Mouse (Mus musculus): ENCODE results near the gene Arhgef3.

Arhgef3 gene

GRCm38 (mm10) chr14:27115275-27115660 lies 569 bp downstream of the Arhgef3 start:
- DNase-seq (ENCODE audit: low read depth) = no peak

GRCm38 (mm10) chr14:27115991-27116390 lies 1.3 kb downstream of the Arhgef3 start:
- DNase-seq (ENCODE audit: low read depth) = no peak

- DNase-seq (ENCODE audit: low read depth) = no peak
Measured at GRCm38 (mm10) chr14:27116577-27117165, 2.0 kb downstream of the Arhgef3 start.

GRCm38 (mm10) chr14:27118546-27118945 lies 3.8 kb downstream of the Arhgef3 start:
- DNase-seq (ENCODE audit: low read depth) = no peak

GRCm38 (mm10) chr14:27122646-27123045 lies 7.9 kb downstream of the Arhgef3 start:
- DNase-seq (ENCODE audit: low read depth) = no peak

GRCm38 (mm10) chr14:27123543-27123942 lies 8.8 kb downstream of the Arhgef3 start:
- DNase-seq (ENCODE audit: low read depth) = no peak

GRCm38 (mm10) chr14:27130031-27130430 lies 15.3 kb downstream of the Arhgef3 start:
- DNase-seq (ENCODE audit: low read depth) = no peak

GRCm38 (mm10) chr14:27130676-27131075 lies 16.0 kb downstream of the Arhgef3 start:
- no peak for DNase-seq (ENCODE audit: low read depth)

GRCm38 (mm10) chr14:27131521-27131920 lies 16.8 kb downstream of the Arhgef3 start:
- DNase-seq (ENCODE audit: low read depth) = no peak

GRCm38 (mm10) chr14:27138891-27139290 lies 24.2 kb downstream of the Arhgef3 start:
- no peak for DNase-seq (ENCODE audit: low read depth)

- DNase-seq (ENCODE audit: low read depth) = no peak
Measured at GRCm38 (mm10) chr14:27139968-27140367, 25.3 kb downstream of the Arhgef3 start.

- no peak for DNase-seq (ENCODE audit: low read depth)
Measured at GRCm38 (mm10) chr14:27141486-27141885, 26.8 kb downstream of the Arhgef3 start.

GRCm38 (mm10) chr14:27142680-27143079 lies 28.0 kb downstream of the Arhgef3 start:
- no peak for DNase-seq (ENCODE audit: low read depth)

- no peak for DNase-seq (ENCODE audit: low read depth)
Measured at GRCm38 (mm10) chr14:27145171-27146045, 30.7 kb downstream of the Arhgef3 start.

- DNase-seq (ENCODE audit: low read depth) = no peak
Measured at GRCm38 (mm10) chr14:27147726-27148125, 33.0 kb downstream of the Arhgef3 start.

- no peak for DNase-seq (ENCODE audit: low read depth)
Measured at GRCm38 (mm10) chr14:27149401-27149800, 34.7 kb downstream of the Arhgef3 start.

GRCm38 (mm10) chr14:27150011-27150640 lies 35.4 kb downstream of the Arhgef3 start:
- no peak for DNase-seq (ENCODE audit: low read depth)

GRCm38 (mm10) chr14:27151432-27151831 lies 36.7 kb downstream of the Arhgef3 start:
- DNase-seq (ENCODE audit: low read depth) = no peak

- DNase-seq (ENCODE audit: low read depth) = no peak
Measured at GRCm38 (mm10) chr14:27155088-27155487, 40.4 kb downstream of the Arhgef3 start.

GRCm38 (mm10) chr14:27156032-27156431 lies 41.3 kb downstream of the Arhgef3 start:
- no peak for DNase-seq (ENCODE audit: low read depth)

GRCm38 (mm10) chr14:27158133-27158532 lies 43.4 kb downstream of the Arhgef3 start:
- no peak for DNase-seq (ENCODE audit: low read depth)

- DNase-seq (ENCODE audit: low read depth) = no peak
Measured at GRCm38 (mm10) chr14:27158782-27159181, 44.1 kb downstream of the Arhgef3 start.

GRCm38 (mm10) chr14:27160762-27161161 lies 46.1 kb downstream of the Arhgef3 start:
- no peak for DNase-seq (ENCODE audit: low read depth)
